Mouse (Mus musculus): ENCODE measurements around the gene Asb12. TPM values are rescaled to one million over a fixed set of nuclear protein-coding genes. Genes with fewer than 3 reads are reported as not detected.

Gene Asb12
- polyA plus RNA-seq, 1 experiment from 2014 or later, result not detected

Other genes with a start within 250 kb of the Asb12 start
- gene Amer1, start 113.1 kb downstream of the Asb12 start, polyA plus RNA-seq (2014; fragmentation: Nextera tagmentation; extraction: Ambion mirVana), result 9.4 and 10.0 TPM in 2 replicates
- gene Pfn5, start 117 bp upstream of the Asb12 start, polyA plus RNA-seq (2014; fragmentation: Nextera tagmentation; extraction: Ambion mirVana), result not detected in 2 replicates
- 55.7 and 57.7 TPM in 2 replicates for gene Zc4h2, start 100.5 kb upstream of the Asb12 start, polyA plus RNA-seq (2014; fragmentation: Nextera tagmentation; extraction: Ambion mirVana)
- 1.9 and 3.0 TPM in 2 replicates for gene Zc3h12b, start 153.7 kb upstream of the Asb12 start, polyA plus RNA-seq (2014; fragmentation: Nextera tagmentation; extraction: Ambion mirVana)